Mouse (Mus musculus) E14TG2a.4 (cell line): ENCODE data around the gene Smg5.

Source experiments
- CTCF ChIP-seq: conservative IDR thresholded peaks from 2 replicates; pipeline ENCODE4 v1.5.1; 2014; ENCODE audit warnings: low read length
- NANOG ChIP-seq: IDR thresholded peaks from 2 replicates; pipeline ENCODE4 v1.6.1; 2014; ENCODE audit warnings: borderline replicate concordance, low read length, mixed read lengths
- POU5F1 ChIP-seq: IDR thresholded peaks from 2 replicates; pipeline ENCODE4 v1.6.1; 2014; ENCODE audit warnings: low read length, borderline replicate concordance

- TF ChIP-seq CTCF (no peak), POU5F1 (no peak), NANOG (no peak)
Observed at GRCm38 (mm10) chr3:88354396-88355165, 18.5 kb downstream of the Smg5 start.
